ENCODE assay signal across 15 mouse cellular contexts in genomic region chr6:91622425-91622824, GRCm38 (mm10).
DNase-seq lines count a peak whose midpoint lies in the region; ATAC-seq and TF ChIP-seq lines count a peak whose summit lies in the region.
"Had no signal": no experiment of that assay in that cellular context is flagged by ENCODE, and none has a peak within 500 bp of the region (broad histone marks: within the 10 kb centered on the region; RNA-seq: fewer than 3 reads in every experiment).

No protein-coding gene starts in this region.

- no peaks in the 10 kb centered on the region for H3K9me3 ChIP-seq in lung, postnatal 0 days (ENCODE audit: low read length)
- H3K9me3 ChIP-seq in liver, embryonic 15.5 days (replicated peaks): no peaks in the 10 kb centered on the region
- H3K9me3 ChIP-seq: heart, embryonic 15.5 days; kidney, embryonic 15.5 days; neural tube, embryonic 12.5 days had no signal

- H3K27ac ChIP-seq in lung, postnatal 0 days (ENCODE audit: low read length): no peak overlapping the region
- no peak overlapping the region for H3K27ac ChIP-seq in liver, embryonic 15.5 days (replicated peaks)
- H3K27ac ChIP-seq: heart, adult 2 months; heart, embryonic 15.5 days; kidney, embryonic 15.5 days; neural tube, embryonic 12.5 days had no signal

- H3K4me2 ChIP-seq in lung, postnatal 0 days (replicated peaks; ENCODE audit: low read depth, low read length): no peak overlapping the region
- H3K4me2 ChIP-seq in liver, embryonic 15.5 days: no peak overlapping the region
- H3K4me2 ChIP-seq: heart, embryonic 15.5 days; kidney, embryonic 15.5 days; neural tube, embryonic 12.5 days had no signal

- H3K27me3 ChIP-seq in lung, postnatal 0 days (replicated peaks; ENCODE audit: insufficient read depth, low read length): no peaks in the 10 kb centered on the region
- no peaks in the 10 kb centered on the region for H3K27me3 ChIP-seq in liver, embryonic 15.5 days
- H3K27me3 ChIP-seq: heart, embryonic 15.5 days; kidney, embryonic 15.5 days; neural tube, embryonic 12.5 days had no signal

- H3K36me3 ChIP-seq in lung, postnatal 0 days (ENCODE audit: insufficient read depth, low read length): no peaks in the 10 kb centered on the region
- no peaks in the 10 kb centered on the region for H3K36me3 ChIP-seq in liver, embryonic 15.5 days (replicated peaks)
- H3K36me3 ChIP-seq: heart, embryonic 15.5 days; kidney, embryonic 15.5 days; neural tube, embryonic 12.5 days had no signal

- peak; percentile 16; the same call in 1 of the 2 replicates for ATAC-seq in lung, postnatal 0 days
- peak; percentile 22; the same call in 1 of the 2 replicates for ATAC-seq in liver, embryonic 15.5 days (ENCODE audit: insufficient read depth)
- ATAC-seq: forebrain, postnatal 0 days had no signal

- no peak overlapping the region for H3K4me3 ChIP-seq in lung, postnatal 0 days (ENCODE audit: low read depth, low read length)
- no peak overlapping the region for H3K4me3 ChIP-seq in liver, embryonic 15.5 days (replicated peaks)
- H3K4me3 ChIP-seq: heart, adult 2 months; heart, embryonic 15.5 days; kidney, embryonic 15.5 days; neural tube, embryonic 12.5 days had no signal

- peak; percentile 22 for DNase-seq in lung, postnatal 0 days (ENCODE audit: low spot score)
- DNase-seq in lung, postnatal 4 days: no peak
- peak; percentile 24 for DNase-seq in c-Kit-positive CD71-positive TER-119-positive erythroid progenitor cells, embryonic 14.5 days (ENCODE audit: low spot score)
- no peak for DNase-seq in right cerebral cortex, adult 18-20 months
- no peak for DNase-seq in thymus, postnatal 10 days (ENCODE audit: low spot score in 2 of 2)
- no peak for DNase-seq in left cerebral cortex, postnatal 14 days (ENCODE audit: low spot score in 2 of 2)
- DNase-seq: adrenal gland, adult 2 months; B cell, adult 2 months; cerebellum, adult 8-10 months; forebrain, postnatal 0 days; heart, adult 2 months had no signal

- intact Hi-C loops in left cerebral cortex, postnatal 14 days (cut with DNase I): no loop called here

- no peak for TF ChIP-seq EP300 in lung, postnatal 0 days (IDR thresholded peaks at IDR 0.05)

- no peak for TF ChIP-seq CTCF in lung, postnatal 0 days (IDR thresholded peaks at IDR 0.05)

- WGBS in lung, postnatal 0 days: 22% methylated on average over 3 of the region's 3 CpGs
- WGBS in liver, embryonic 15.5 days (ENCODE audit: insufficient replicate concordance): 15% methylated on average over 3 of the region's 3 CpGs

- peaks cover 2% of the 10 kb centered on the region; the same call in 1 of the 2 replicates for H3K4me1 ChIP-seq in lung, postnatal 0 days (ENCODE audit: insufficient read depth, low read depth, low read length)
- H3K4me1 ChIP-seq in liver, embryonic 15.5 days (replicated peaks): peaks cover 14% of the 10 kb centered on the region

- H3K9ac ChIP-seq in lung, postnatal 0 days (replicated peaks; ENCODE audit: low read depth): no peak overlapping the region
- no peak overlapping the region for H3K9ac ChIP-seq in liver, embryonic 15.5 days
- H3K9ac ChIP-seq: forebrain, postnatal 0 days; heart, embryonic 15.5 days; kidney, embryonic 15.5 days; neural tube, embryonic 12.5 days had no signal

Comparison
In these comparisons a context has a peak if more than half of its experiments do, and no peak if none do; other contexts are left out.
1. DNase-seq: peak in lung, postnatal 0 days (single experiment) and c-Kit-positive CD71-positive TER-119-positive erythroid progenitor cells, embryonic 14.5 days (single experiment); none in lung, postnatal 4 days (0 of 2), right cerebral cortex, adult 18-20 months (single experiment), thymus, postnatal 10 days (0 of 2) and left cerebral cortex, postnatal 14 days (0 of 2).